Mouse (Mus musculus) stomach, embryonic 16.5 days (tissue): ENCODE results near the gene 4930558C23Rik. TPM values are rescaled to one million over a fixed set of nuclear protein-coding genes. Genes with fewer than 3 reads are reported as not detected.
"Not testable (repeated sequence)": the region's sequence is repeated elsewhere in the genome, so short reads cannot be mapped to it uniquely, and the experiment has no call there.

Source experiments
- ATAC-seq: fragments of 200-750 bp; cut with Nextera tagmentation; 2 replicates; pipeline ENCODE4 v1.8.0; 2017; ENCODE audit warnings: moderate number of reproducible peaks, moderate TSS enrichment; ENCODE audit not compliant: insufficient read depth, low FRiP score
- H3K27ac ChIP-seq: fragments of 300-500 bp; sonication (generic); 2 replicates; pipeline ENCODE4 v1.5.1; 2014; ENCODE audit warnings: low read length
- H3K27me3 ChIP-seq: fragments of 300-500 bp; sonication (generic); 2 replicates; pipeline ENCODE4 v1.6.1; 2014; ENCODE audit warnings: low read length, control low read depth, mixed read lengths; ENCODE audit not compliant: control insufficient read depth, insufficient read depth
- H3K36me3 ChIP-seq: fragments of 300-500 bp; sonication (generic); 2 replicates; pipeline ENCODE4 v1.6.1; 2014; ENCODE audit warnings: low read length; ENCODE audit not compliant: control insufficient read depth, insufficient read depth
- H3K4me1 ChIP-seq: fragments of 300-500 bp; sonication (generic); 2 replicates; pipeline ENCODE4 v1.6.1; 2014; ENCODE audit warnings: low read length, control low read depth, mixed read lengths; ENCODE audit not compliant: control insufficient read depth, insufficient read depth
- H3K4me2 ChIP-seq: fragments of 300-500 bp; sonication (generic); 2 replicates; pipeline ENCODE4 v1.6.1; 2014; ENCODE audit warnings: low read depth, low read length, mixed read lengths
- H3K4me3 ChIP-seq: fragments of 300-500 bp; sonication (generic); replicated peaks from 2 replicates; pipeline ENCODE4 v1.5.1; 2014; ENCODE audit warnings: mild to moderate bottlenecking, low read length
- H3K9ac ChIP-seq: fragments of 300-500 bp; sonication (generic); 2 replicates; pipeline ENCODE4 v1.6.1; 2014; ENCODE audit warnings: low read length
- H3K9me3 ChIP-seq: fragments of 300-500 bp; sonication (generic); replicated peaks from 2 replicates; pipeline ENCODE4 v1.6.1; 2016; ENCODE audit warnings: low read length, control low read depth; ENCODE audit not compliant: control insufficient read depth
- WGBS: fragments of 180-500 bp; shearing (Covaris S2); extraction: QIAGEN DNeasy Blood & Tissue Kit; methylation state at CpG from one replicate; pipeline ENCODE4 v1.1.7; 2014; 5-methylcytosine and 5-hydroxymethylcytosine counted together
- polyA plus RNA-seq: library from polyadenylated mRNA; unstranded; fragments of >200 nt; fragmentation: Nextera tagmentation; extraction: Ambion mirVana; gene quantifications from 2 replicates; pipeline ENCODE4 v1.2.1, GENCODE M21; 2015

Gene 4930558C23Rik
- polyA plus RNA-seq, 1 experiment from 2014 or later = 0.63 TPM

DNA sequence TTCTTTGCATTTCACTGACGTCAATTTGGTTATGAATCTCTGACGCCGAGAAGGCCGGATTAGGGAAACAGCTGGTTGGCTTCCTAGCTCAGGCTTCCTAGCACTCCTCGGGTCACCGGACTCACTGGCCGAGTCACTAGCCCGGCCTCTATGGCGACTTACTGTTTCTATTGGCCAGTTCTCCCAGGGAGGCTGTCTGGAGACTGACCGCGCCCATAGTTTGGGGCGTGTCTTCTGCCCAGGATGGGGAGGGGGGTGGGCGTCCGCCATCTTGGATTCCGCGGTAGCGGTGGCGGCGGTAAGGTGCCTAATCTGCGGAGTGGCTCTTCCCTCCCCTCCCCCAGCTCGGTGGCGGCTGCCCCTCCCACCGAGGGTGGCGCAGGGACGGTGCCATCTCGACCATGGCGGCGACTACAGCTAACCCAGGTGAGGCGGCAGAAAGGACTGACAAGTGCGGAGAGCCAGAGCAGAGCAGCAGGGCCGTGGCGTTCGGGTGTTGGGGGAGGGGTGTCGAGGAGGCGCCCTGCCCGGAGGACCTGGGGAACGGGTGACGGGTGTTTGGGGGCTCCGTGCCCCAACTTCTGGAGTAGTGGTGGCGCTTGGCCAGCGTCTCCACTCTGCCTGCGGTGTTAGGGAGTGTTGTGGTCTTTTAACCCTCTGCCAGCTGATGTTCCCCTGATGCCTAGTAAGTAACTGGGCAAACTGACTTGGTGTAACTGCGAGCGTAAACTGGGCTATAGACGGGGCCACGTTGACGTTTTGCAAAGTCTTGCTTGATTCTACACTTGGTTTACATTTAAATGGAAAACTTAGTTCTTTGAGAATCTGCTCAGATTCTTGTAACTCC is 31.7 kb upstream of the 4930558C23Rik start, which contains the start of gene Arnt:
Arnt (plus strand) TSS at position 253 of the 847 bp plus-strand sequence.
- under 1% methylated on average over 47 of the region's 47 CpGs for whole genome bisulfite sequencing
- Histone ChIP-seq H3K27me3 (no peaks in the 10 kb centered on the region), H3K9ac (peak within 1 kb of the TSS; percentile 86), H3K36me3 (peaks cover 9% of the 10 kb centered on the region; the same call in 1 of the 2 replicates), H3K4me2 (peak within 1 kb of the TSS; percentile 90), H3K9me3 (no peaks in the 10 kb centered on the region), H3K4me1 (peaks cover 6% of the 10 kb centered on the region; the same call in 1 of the 2 replicates), H3K4me3 (peak within 1 kb of the TSS; percentile 94), H3K27ac (peak within 1 kb of the TSS; percentile 85)
- peak; percentile 100 for ATAC-seq

GRCm38 (mm10) chr3:95433301-95433915 is 30.8 kb upstream of the 4930558C23Rik start:
- ATAC-seq = no peak
- Histone ChIP-seq H3K36me3 (peaks cover 9% of the 10 kb centered on the region; the same call in 1 of the 2 replicates), H3K27me3 (no peaks in the 10 kb centered on the region), H3K9ac (peak overlapping the region; percentile 86; the same call in 1 of the 2 replicates), H3K27ac (peak overlapping the region; percentile 85), H3K9me3 (no peaks in the 10 kb centered on the region), H3K4me3 (peak overlapping the region; percentile 94), H3K4me1 (peaks cover 6% of the 10 kb centered on the region; the same call in 1 of the 2 replicates), H3K4me2 (peak overlapping the region; percentile 90)
- 66% methylated on average over 10 of the region's 10 CpGs for WGBS

DNA sequence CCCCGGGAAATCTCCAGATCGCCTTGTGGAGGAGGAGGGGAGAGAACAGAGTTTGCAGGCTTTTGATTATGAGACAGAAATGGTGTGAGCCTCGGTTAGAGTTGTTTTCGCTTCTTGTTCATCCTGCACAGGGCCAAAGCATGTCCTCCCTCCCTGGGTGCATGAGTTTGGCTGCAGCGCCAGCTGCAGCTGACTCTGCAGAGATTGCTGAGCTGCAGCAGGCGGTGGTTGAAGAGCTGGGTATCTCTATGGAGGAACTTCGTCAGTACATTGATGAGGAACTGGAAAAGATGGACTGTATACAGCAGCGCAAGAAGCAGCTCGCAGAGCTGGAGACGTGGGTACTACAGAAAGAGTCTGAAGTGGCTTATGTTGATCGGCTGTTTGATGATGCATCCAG is 25.8 kb upstream of the 4930558C23Rik start:
- ATAC-seq, H3K36me3 ChIP-seq, H3K9ac ChIP-seq, H3K27me3 ChIP-seq, H3K27ac ChIP-seq, H3K9me3 ChIP-seq, H3K4me1 ChIP-seq, H3K4me2 ChIP-seq, H3K4me3 ChIP-seq: not testable (repeated sequence)
- 60% methylated on average over 5 of the region's 11 CpGs for WGBS

- 17% methylated on average over 14 of the region's 21 CpGs for WGBS
- H3K4me2 ChIP-seq = peak overlapping the region; percentile 58
- not testable (repeated sequence) for H3K36me3 ChIP-seq, ATAC-seq, H3K4me1 ChIP-seq, H3K9me3 ChIP-seq, H3K27ac ChIP-seq, H3K27me3 ChIP-seq
- peak overlapping the region; percentile 60; the same call in 1 of the 2 replicates for H3K9ac ChIP-seq
- peak overlapping the region; percentile 35 for H3K4me3 ChIP-seq
These were observed 25.2 kb upstream of the 4930558C23Rik start for GRCm38 (mm10) chr3:95427891-95428238.

DNA sequence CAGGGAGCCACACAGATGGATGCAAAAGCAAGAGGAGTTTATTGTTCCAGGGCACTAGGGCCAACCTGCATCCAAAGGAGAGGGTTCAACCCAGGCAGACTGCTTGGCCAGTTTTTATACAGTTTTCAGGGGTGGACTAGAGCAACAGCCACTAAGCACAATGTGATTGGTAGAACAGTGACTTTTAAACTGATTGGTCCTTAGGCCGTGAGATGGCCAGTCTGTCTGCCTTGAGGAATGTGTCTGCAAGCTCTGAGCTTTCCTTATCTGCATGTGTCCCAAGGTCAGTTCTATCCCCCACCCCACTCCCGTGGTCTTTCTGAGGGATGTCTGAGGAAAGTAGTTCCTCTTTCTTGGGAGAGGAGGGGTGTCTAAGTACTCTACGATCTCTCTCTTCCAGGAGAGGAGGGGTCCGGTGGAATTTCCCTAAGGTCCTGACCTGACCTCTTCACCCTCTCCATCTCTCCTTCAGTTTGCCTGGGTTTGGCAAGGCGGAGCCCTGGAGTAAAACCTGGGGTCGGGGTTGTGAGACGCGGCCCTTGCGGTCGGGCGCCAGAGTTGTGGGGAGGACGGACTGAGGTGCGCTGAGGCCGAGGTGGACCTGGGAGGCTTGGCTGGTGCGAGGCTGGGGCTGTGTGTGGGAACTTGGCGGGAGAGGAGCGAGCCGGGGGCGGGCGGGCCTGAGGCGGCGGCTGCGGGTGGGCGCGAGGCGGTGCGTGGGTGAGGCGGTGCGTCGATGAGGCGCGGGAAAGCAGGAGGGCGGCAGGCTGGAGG is 24.7 kb upstream of the 4930558C23Rik start:
- Histone ChIP-seq H3K4me2 (peak overlapping the region; percentile 58), H3K9ac (peak overlapping the region; percentile 60; the same call in 1 of the 2 replicates), H3K4me3 (peak overlapping the region; percentile 35)
- H3K9me3 ChIP-seq, H3K4me1 ChIP-seq, H3K27ac ChIP-seq, H3K27me3 ChIP-seq, H3K36me3 ChIP-seq: not testable (repeated sequence)
- WGBS = 29% methylated on average over 6 of the region's 33 CpGs
- peak; percentile 74; the same call in 1 of the 2 replicates for ATAC-seq

DNA sequence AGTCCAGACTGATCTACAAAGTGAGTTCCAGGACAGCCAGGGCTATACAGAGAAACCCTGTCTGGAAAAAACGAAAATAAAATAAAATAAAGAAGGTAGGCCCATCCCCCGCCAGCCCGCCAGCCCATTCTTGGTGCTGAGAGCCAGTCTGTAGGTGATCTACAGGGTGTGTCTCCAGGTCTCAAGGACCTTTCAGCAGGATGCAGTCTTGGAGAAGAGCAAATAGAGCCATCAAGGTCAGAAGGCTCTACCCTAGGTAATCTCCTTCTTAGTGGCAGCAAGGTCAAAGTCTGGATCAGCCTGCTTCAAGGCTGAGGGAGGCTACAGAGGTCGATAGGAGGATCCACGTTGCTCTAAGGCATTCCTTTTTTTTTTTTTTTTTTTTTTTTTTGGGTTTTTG is 23.8 kb upstream of the 4930558C23Rik start:
- H3K27me3 ChIP-seq, H3K4me1 ChIP-seq, ATAC-seq, H3K4me2 ChIP-seq, H3K4me3 ChIP-seq, H3K9me3 ChIP-seq, H3K27ac ChIP-seq, H3K9ac ChIP-seq, H3K36me3 ChIP-seq: not testable (repeated sequence)
- 97% methylated on average over 5 of the region's 5 CpGs for WGBS

- no peak for ATAC-seq
- no peak overlapping the region for H3K4me2 ChIP-seq
- no peaks in the 10 kb centered on the region for H3K27me3 ChIP-seq
- 0 out of 2 replicates have a peak, but pooled peaks cover 5% of the 10 kb centered on the region for H3K9me3 ChIP-seq
- H3K27ac ChIP-seq = no peak overlapping the region
- WGBS = 80% methylated on average over 6 of the region's 6 CpGs
- no peaks in the 10 kb centered on the region for H3K4me1 ChIP-seq
- no peak overlapping the region for H3K9ac ChIP-seq
- no peaks in the 10 kb centered on the region for H3K36me3 ChIP-seq
- no peak overlapping the region for H3K4me3 ChIP-seq
These were observed 15.2 kb upstream of the 4930558C23Rik start for GRCm38 (mm10) chr3:95417866-95418265.

DNA sequence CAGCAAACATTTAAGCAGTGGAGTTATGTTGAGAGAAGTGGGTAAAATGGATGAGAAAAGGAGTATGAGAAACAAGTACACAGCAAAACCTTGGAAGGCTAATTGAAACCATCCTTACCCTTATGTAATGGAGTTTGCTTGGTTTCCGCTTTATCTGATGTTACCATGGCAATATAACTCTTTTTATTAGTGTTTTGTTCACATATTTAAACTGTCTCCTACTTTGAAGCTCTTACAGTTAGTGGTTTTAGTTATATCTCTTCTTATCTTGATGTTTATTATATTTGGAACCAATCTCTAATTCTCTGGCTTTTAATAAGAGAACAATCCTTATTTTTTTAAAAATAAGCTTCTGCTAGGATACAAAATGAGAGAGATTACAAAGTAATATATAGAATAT is 9.6 kb upstream of the 4930558C23Rik start:
- H3K9ac ChIP-seq = no peak overlapping the region
- H3K4me2 ChIP-seq = no peak overlapping the region
- no peak overlapping the region for H3K4me3 ChIP-seq
- no peak overlapping the region for H3K27ac ChIP-seq
- ATAC-seq = no peak
- H3K27me3 ChIP-seq = no peaks in the 10 kb centered on the region
- no peaks in the 10 kb centered on the region for H3K4me1 ChIP-seq
- no peaks in the 10 kb centered on the region for H3K36me3 ChIP-seq
- 67% methylated on average over 1 of the region's 1 CpGs for WGBS
- H3K9me3 ChIP-seq = no peaks in the 10 kb centered on the region
